Mouse (Mus musculus) kidney, adult 11 months (tissue): ENCODE measurements at regions not wholly inside any gene's neighbourhood (a gene's known extent, or its start where the extent isn't known, plus 50 kb on each side); places are given as distances from the start of the nearest gene placed in this dataset.
"Not testable (repeated sequence)": the region's sequence is repeated elsewhere in the genome, so short reads cannot be mapped to it uniquely, and the experiment has no call there.

Source experiments
- DNase-seq: peaks from one replicate; pipeline ENCODE4 v3.0.0; 2022

DNA sequence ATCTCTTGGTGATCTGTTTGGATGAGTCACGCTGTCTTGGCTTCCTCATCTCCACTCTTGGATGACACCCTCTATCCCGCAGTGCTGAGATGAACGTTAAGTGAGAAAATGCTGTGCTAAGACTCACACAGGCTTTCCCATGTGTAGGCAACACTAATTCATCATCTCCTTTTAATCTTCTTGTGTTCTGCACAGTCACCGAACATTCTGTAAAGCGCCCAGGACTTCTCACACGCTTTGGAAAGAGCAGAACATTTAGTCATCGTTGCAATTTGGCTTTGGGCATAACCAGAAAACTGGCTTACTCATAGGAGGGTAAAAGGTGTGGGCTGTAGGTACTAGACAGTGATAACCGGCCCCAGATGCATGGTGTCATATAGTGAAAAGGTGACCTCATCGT lies 94.9 kb downstream of the Plppr4 start:
- DNase-seq, result no peak

DNA sequence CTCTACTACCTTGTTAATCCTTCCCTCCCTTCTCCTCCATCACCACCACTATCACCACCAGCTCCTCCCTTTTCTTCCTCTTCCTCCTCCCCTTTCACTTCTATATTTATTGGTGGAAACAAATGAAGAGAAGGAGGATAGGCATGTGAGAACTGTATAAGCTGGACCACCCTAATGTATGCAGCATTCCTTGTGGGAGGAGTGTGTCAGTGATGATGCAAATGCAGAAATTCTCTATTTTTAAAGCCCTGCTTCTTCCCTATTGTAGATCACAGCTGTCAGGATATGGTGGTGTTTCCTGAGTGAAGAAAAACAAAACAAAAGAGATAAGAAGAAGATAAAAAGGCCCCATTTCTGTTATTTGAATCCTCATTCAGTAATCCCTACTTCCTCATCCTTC lies 112.8 kb downstream of the Plppr4 start:
- no peak for DNase-seq

DNA sequence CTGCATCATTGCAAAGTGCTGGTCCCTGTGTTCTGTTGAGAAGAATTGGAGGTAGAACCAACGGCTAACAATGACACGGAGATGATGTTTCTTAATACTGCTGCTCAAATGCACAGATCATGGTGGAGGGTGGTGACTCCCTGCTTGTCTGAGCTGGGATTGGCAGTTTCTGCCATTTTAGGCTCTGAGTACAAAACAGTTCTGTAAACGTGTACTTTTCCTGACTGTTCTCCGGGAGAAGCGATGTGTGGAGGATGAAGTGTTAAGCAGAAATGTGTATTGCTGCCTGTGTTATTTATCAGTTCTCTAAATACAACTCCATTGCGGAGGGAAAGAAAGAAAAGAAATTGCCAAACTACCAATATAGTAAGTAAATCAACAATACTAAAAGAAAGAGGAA lies 118.9 kb downstream of the Plppr4 start:
- no peak for DNase-seq

DNA sequence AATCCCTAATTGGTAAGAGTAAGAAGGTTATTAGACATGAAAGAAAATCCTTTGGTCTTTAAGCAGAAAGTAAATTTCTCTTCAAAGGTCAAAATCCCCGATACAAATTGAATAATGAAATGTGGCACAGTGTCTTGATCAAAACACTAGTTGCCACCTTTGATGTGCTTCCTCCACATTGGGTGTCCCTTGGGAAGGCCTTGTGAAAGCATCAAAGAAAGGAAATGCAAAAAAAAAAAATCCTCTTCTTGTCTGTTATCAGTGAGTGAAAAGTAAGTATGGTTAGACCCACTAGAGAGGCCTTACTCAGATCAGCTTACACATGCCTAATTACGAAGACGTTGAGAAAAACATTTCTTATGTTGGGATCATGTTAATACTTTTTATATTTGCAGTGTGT lies 134.1 kb downstream of the Plppr4 start:
- DNase-seq, result no peak

DNA sequence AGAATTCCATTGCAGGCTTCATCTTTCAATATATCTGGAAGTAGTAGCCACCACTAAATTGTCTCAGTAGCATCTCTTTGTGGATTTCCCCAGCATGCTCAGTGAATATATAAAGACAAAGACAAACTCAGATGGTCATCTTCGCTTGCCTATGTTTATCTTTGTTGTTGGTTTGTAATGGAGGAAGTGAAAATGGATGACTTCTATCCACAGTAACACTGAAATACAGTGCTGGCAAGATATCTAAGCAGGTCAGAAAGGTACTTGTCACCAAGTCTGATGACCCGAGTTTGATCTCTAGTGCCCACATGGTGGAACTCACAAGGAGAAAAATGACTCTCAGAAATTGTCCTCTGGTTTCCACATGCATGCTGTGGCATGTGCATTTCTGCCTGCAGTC lies 135.6 kb downstream of the Plppr4 start:
- no peak for DNase-seq

DNA sequence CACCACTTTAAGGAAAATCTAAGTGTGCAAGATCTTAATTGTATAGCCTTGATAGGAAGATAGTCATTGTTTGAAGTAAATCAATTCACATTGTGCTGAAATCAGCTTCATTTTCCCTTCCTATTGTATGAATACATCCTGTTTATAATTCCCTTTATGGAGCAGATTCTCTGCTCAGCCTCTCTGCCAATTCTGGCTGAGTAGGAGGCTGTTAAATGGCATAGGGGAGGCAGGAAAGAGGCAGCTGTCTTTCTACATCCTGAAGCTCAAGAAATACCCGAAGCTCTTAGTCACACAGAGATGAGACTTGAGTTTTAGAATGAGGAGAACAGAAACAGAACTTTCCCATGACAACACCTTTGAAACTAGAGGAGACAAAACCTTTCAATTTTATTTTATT lies 142.7 kb downstream of the Plppr4 start:
- no peak for DNase-seq

DNA sequence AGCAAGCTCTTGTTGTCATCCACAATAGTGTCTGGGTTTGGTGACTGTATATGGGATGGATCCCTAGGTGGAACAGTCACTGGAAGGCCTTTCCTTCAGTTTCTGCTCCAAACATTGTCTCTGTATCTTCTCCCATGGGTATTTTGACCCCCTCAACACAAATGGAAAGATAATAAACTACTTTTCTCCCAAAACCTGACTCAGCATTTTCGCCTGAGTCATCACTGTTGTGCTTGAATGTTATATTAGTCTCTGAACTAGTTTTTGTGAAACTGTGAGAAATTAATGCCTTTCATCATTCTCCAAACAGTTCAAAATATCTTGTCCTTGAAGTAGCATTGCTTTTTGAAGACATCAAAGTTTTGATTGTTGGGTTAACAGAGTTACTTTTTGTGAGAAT lies 168.8 kb downstream of the Plppr4 start:
- no peak for DNase-seq

DNA sequence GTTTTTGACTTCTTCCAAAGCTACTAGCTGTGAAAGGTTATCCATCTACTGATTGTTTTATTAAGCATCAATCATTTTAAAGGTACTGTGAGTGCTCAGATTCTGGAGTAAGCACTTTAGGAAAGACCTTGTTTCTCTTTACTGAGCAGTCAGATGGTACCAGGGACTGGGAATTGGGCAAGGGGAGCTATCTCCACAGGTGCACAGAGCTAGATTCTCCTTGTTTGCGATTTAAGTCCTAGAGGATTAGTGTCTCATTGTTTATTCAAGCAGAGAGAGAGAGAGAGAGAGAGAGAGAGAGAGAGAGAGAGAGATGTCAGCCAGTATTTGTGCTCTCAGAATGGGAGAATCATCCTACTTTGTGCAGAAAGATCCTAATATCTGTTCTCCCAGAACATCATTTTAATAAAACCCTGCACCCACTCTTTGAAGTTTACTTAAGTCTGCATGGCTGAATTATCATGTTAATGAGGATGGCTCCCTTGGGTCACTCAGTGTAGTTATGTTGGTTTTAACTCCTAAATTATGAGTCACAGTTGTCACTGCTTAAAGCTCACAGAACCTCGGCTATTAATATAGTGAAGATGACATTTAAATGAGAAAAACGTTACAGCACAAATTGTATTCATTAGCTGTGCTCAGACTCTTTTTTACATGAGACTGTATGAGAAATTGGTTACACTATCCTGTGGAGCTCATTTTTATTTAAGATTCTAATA lies 171.7 kb downstream of the Plppr4 start:
- DNase-seq, result no peak

DNA sequence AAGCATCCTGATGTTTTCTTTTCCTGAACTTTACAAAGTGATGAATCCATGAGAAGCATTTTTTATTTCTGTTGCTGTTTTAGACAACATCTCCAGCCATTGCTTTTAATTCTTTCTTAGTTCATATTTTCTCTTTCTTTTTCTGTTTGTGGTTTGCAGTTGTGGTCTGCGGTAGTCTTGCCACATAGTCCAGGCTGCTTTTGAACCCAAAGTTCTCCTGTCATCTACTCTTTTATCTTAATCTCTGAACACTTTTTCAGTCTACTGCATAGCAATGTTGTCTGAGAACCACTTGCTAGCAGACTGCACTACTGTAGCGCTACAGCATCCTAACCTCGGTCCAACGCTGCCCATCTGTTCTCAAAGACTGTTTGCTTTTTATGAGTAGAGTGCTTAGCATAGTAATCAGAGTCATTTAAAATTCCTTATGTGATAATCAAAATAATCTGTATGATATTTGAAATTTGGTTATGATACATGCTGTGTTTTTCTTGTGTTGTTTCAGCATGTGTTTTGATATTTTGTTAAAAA lies 177.0 kb downstream of the Plppr4 start:
- DNase-seq, result no peak

DNA sequence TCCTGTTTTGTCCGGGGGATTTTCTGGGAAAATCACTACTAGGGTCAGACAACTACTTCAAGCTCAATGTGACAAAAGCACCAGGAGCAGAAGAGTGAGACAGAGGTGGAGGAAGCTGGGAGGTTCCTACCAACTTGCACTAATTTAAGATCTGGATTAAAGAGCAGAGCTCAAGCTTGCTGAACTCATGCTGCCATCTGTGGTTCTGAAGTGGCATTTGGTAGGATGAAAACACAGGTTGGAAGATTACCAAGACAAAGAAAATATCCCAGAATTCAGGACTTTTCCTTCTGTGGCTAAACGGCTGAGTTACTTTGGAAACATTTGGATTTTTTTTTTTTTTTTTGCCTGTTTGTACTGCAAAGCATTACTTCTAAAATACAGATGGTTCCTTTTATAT lies 190.9 kb downstream of the Plppr4 start:
- DNase-seq, result no peak

DNA sequence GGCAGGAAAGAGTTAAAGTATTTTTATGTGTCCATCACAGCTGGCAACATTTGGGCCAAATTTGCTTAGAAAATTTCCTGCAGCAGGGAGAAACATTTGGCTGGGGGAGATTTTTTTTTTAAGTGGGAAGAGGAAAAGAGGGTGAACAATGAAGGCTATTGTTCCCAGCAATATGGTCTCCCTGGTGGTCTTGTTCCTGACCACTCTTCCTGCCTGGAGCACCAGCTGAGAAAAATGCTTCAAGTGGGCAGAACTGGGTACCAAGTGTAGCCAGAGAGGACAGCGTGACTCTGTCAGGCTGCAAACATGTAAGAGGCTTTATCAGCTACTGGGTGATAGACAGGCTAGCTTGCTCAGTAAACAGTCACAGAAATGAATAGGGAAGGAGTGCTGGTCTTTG lies 194.3 kb upstream of the Palmd start:
- no peak for DNase-seq

DNA sequence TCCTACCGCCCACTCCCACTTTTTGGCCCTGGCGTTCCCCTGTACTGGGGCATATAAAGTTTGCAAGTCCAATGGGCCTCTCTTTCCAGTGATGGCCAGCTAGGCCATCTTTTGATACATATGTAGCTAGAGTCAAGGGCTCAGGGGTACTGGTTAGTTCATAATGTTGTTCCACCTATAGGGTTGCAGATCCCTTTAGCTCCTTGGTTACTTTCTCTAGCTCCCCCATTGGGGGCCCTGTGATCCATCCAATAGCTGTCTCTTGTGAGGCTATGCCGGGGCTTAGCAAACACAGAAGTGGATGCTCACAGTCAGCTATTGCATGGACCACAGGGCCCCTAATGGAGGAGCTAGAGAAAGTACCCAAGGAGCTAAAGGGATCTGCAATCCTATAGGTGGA lies 191.9 kb upstream of the Palmd start:
- not testable (repeated sequence) for DNase-seq

DNA sequence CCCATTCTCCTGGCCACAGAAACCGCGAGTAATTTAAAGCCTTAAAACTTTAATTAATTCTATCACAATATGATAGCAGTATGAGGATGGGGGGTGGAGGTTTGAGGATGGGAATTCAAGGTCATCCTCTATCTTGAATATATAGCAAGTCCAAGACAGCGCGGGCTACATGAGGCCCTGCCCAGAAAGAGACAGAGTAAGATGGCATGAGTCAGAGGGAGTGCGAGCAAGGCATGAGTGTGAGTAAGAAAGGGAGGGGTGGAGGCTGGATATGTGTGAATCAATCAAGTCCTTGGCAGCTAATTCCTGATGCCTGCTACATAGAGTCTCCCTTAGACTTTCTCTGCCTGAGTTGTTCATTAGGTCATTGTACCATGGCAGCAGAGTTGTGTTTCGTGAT lies 186.5 kb upstream of the Palmd start:
- DNase-seq, result no peak

DNA sequence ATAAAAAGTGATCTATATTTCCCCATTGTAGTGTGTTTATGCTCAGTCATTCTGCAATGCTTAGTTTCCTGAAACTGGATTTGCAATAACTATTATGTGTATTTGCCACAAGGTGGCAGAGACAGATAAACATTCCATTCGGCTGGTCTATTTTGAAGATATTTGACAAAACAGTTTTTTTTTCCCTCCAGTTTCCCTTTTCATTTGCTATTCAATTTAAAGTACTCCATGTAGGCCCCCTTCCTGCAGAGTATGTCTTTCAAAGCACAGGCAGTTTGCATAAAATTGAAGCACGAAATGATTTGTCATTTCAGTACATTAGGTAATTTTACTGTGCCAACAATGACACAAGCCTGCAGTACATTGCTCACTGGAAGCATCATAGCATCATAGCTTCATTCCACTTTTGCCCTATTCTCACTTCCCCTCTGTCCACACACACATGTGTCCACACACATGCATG lies 184.3 kb upstream of the Palmd start:
- DNase-seq, result no peak

DNA sequence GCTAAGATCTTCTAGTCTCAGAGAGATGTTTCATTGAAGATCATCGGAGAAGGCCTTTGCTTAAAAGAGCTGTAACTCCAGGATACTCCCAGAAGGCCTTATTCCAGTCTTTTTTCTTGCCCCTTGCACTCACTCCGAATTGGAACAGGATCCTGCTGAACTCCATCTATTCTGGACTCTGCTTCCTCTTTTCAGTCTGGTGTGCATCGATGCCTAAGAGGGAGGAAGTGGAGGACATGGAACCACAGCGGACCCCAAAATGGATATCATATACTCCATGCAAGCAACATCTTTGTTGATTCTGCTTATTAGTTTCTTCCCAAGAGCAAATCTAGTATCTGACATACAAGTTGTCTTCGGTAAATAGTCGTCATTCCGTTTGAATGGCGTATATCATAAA lies 183.6 kb upstream of the Palmd start:
- no peak for DNase-seq

DNA sequence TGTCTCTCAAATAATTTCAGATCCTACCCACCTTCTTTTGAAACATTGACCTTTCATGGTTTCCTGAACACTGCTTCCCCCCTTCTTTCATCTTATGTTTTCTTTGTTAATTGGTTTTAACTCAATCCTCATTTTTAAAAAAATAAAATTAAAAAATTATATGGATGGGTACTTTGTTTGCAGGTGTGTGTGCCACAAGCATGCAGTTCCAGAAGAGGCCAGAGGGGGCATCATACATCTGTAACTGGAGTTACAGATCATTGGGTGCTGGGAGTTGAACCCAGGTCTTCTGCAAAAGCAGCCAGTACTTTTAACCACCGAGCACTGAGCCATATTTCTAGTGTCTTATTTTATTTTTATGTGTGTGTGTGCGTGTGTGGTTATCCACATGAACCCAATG lies 178.6 kb upstream of the Palmd start:
- DNase-seq, result no peak

DNA sequence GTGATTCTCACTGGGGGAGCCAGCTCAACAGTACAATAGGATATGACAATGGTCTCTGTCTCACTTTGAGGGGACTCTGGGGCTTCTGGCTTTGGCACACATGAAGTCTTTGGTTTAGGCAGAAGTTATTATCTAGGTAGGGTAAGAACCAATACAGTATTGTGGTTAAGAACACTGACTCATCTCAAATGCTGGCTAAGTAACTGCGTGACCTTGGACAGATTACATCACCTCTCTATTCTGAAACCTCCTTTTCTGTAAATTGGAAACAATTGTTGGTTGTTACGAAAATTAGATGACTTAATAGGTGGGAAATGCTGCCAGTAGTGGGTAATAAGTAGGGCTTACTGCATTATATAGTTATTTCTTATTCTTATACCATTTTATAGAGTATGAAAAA lies 171.0 kb upstream of the Palmd start:
- DNase-seq, result no peak

DNA sequence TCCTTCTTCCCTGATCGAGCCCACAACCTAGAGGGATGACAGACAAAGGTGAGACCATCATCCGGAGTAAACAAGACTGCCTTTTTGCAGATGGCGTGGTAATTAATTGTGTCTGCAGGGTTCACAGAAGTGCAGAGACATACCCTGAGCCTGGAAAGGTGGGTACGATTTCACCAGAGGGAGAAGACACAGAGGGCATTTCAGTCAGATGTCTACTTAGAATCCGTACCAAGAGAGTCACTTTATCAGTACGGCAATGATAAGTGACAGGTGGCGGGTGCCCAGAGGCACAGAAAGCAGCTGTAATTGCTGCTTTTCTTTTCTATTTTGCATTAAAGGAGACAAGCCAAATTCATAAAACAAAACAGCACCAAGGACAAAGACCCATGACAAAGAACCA lies 169.9 kb upstream of the Palmd start:
- DNase-seq, result no peak

DNA sequence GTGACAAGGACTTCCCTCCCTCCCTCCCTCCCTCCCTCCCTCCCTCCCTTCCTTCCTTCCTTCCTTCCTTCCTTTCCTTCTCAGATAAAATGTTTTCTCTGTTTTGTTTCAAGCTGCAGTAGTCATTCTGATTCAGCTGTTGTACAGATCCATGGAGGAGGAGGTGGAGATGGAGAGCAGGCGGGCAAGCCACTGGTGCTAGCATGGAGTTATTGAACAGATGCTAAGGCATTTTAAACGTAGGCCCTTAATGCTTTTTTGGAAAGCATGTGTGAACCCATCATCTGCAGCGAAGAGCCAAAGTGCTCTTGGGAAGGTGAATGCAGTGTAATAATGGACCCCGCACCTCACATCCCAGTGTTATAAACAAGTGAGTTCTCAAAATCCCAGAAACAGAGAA lies 164.1 kb upstream of the Palmd start:
- DNase-seq, result no peak

DNA sequence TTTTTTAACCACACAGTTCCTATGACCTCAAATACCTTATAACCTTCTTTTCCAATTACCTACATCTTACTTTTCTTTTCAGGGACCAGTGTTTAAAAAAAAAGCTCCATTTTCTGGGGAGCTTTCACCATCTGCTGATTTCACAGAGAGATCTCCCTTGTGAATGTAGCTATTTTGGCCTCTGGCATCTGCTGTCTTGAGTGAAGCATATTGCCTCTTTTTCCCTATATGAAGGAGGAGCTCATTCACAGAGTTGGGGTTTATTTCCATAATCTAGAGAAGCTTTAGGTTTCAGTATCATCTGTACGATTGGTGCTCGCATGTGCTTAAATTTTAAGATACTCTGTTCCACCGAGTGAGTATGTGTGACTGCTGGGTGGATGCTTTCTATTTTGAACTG lies 153.4 kb upstream of the Palmd start:
- no peak for DNase-seq

DNA sequence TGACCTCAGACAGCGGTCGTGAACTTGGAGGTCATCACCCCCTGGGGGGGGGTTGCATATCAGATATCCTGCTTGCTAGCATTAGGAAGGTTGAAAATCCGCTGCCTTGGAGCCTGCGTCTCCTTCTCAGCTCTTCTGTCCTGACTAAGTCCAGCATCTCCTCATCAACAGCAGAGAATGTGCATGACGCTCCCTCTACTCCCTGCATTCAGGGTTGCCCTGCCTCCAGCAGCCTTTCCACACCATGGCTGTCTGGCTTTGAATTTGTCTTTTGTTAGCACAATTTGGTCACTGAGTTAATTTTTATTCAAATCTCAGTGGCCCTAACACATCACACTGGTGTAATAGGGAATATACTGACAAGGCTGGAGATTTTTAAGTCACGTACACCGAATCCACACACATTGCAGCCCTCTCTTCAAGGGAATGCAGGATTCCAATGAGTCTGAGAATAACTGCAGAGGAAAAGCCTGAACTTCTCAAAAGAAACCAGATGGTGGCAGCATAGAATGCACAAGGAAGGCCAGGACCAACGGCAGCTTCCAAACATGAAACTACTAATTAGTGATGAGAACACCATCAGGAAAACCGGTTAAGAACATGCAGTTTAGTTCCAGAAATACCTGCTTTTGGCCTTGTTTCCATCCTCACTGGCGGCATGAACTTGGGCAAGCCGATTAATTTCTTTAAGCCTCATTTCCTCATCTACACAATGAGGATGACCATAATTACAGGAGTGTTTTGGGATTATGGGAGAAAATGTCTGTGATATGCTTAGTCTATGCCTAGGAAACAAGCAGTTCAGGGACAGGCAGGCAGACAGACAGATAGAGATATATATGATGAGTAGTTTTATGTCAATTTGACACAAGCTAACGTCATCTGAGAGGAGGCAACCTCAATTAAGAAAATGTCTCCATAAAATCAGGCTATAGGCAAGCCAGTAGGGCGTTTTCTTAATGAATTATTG lies 151.6 kb upstream of the Palmd start:
- DNase-seq, result peak; percentile 12

DNA sequence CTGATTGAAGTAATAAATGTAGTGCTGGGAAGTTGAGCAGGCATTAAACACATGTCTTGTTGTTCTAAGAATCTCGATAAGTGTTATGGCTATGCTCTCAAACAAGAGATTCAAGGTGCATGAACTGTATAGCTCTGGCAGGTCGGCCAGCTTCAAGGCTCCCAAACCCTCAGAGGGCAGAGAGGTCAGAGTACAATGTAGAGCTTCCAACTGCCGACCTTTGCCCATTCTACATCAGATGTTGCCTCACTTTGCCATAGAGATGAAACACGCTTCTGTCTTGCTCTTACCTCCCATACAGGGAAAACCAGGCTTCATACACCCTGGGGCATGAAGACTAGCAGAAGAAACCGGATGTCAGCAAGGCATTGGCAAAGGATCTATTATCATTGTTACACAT lies 150.8 kb upstream of the Palmd start:
- DNase-seq, result no peak

DNA sequence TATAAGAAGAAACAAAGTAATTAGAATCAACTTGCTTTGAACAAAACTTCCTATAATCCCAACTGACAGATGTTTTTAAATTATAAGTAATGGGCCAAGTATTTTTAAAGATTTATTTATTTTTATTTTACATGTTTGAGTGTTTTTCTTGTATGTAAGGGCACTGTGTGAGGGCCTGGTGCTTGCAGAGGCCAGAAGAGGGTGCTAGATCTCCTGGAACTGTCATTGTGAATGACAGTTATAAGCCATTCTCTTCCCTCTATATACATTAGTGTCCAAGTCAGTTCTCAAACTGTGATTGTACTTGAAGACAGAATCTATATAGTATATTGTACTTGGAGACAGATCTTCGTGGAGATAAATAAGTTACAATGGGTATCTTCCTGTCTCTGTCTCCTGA lies 149.1 kb upstream of the Palmd start:
- DNase-seq, result no peak

DNA sequence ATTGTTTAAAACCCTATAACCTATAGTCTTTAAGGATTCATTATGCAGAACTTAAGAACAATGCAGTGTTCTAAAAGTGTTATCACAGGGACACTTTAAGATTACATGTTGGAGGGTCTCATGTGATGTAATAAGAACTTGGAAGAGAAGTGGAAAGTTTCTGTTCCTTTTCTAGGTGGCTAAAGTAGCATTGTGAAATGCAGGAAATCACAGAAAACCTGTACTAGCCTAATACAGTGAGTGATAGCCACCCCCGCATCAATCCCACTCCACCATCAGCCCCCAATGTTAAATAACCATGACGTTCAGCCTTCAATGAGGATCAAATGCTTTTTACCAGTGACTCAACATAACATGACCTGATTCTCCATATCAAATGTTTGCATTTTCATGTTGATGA lies 147.4 kb upstream of the Palmd start:
- no peak for DNase-seq
